Mouse (Mus musculus) retina, embryonic 14.5 days (tissue): ENCODE measurements at regions not wholly inside any gene's neighbourhood (a gene's known extent, or its start where the extent isn't known, plus 50 kb on each side); places are given as distances from the start of the nearest gene placed in this dataset.
"Not testable (repeated sequence)": the region's sequence is repeated elsewhere in the genome, so short reads cannot be mapped to it uniquely, and the experiment has no call there.

Source experiments
- DNase-seq: peaks from one replicate; pipeline ENCODE4 v3.0.0-alpha.2; 2015; ENCODE audit warnings: low spot score

DNA sequence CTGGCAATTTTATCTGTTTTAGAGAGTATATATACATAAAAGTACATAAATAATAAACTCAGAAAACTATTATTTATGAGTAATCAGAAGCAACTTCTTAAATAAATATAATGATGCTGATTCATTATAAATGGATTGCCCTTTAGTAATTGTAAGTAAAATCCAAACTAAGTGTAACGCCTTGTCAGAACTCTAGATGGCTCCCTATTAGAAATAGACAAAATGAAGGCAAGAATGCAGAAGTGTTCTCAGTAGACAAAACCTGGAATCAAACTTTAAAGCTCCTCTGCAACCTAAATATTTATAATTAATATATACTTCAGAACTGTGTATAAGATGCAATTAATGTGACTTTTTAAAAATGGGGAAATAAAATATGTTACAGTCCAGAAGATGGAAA lies 73.4 kb upstream of the Lipo1 start:
- DNase-seq: peak; percentile 15

DNA sequence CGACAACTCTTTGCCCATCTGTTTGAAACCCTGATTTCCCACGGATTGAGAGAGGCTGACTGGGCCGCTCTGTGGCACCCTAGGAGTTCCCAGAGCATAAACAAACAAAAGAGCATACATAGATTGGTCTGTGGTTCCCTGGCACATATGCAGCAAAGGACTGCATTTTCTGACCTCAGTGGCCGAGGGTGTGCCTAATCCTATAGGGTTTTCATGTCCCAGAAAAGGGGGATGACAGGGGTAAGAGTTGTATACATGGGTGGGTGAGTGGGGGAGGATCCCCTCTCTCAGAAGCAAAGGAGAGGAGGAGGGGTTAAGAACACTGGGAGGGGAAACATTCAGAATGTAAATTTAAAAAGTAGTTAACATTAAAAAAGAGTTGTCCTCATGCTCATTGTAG lies 63.8 kb upstream of the Lipo1 start:
- DNase-seq: no peak

DNA sequence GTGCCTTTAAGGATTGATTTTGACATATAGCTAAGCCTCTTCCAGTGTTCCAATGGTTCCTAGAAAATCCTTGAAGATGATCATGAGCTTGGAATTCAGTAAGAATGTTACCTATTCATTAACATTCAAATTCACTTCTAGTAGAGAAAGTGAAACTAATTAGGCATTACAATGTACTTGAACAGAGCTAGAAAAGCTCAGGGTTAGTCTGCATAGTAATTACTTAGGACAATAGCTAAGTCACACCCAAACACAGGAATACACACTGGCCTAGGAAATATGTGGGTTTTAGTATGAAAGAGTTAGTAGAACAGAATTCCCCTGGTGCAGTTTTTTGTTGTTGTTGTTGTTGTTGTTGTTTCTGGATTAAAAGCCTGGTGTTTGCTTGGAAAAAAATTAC lies 63.4 kb upstream of the Lipo1 start:
- DNase-seq: no peak

DNA sequence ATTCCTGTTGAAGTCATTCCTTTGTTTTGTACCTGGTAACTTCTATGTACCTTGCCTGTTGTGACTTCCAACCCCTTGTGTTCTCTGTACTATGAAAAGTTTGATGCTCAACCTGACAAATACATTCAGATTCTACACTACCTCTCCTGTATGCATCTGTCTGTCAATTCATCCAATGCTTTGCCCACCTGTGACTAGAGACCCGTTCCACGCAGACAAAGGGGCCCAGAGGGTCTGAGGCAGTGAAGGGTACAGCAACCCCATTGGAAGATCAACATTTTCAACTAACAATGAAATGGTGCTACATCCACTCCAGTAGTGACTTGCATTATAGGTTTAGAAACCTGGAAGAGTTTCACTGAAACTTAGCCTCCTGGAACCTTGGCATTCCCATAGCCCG lies 62.9 kb upstream of the Lipo1 start:
- DNase-seq: not testable (repeated sequence)

DNA sequence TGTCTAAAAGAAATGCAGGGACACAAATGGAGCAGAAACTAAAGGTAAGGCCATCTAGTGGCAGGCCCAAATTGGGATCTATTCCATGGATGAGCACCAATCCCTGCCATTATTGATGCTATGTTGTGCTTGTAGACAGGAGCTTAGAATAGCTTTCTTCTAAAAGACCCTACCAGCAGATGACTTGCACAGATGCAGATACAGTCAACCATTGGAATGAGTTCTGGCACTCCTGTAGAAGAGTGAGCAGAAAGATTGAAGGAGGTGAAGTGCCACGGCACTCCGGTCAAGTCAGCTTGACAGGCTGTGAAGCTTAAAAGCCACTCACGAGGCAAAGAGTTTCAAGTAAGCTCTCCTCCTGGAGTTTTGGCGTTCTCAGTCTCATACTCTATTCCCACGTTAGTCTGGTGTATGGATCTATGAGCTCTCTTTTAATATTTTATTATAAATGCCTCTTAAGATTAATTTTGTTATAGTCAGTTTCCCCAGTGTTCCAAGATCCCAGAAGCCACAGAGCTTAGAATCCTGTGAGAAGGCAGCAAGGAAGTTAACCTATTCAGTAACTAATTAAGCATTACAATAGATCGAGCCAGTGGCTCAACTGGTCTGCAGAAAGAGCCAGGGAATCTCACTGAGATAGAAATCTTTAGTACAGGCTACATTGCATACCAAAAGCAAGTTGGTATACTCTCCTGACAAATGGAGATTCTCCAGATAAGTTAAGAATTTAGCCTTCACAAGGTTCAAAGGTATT lies 62.2 kb upstream of the Lipo1 start:
- DNase-seq: not testable (repeated sequence)
